Mouse (Mus musculus) embryonic facial prominence, embryonic 14.5 days (tissue): ENCODE results near the gene Ppp1r15b. TPM values are rescaled to one million over a fixed set of nuclear protein-coding genes. Genes with fewer than 3 reads are reported as not detected.

ENCODE experiments used
- ATAC-seq: fragments of 200-750 bp; cut with Nextera tagmentation; 2 replicates; pipeline ENCODE4 v1.8.0; 2017; ENCODE audit warnings: low read depth, moderate number of reproducible peaks, moderate TSS enrichment
- DNase-seq: peaks from one replicate; pipeline ENCODE4 v3.0.0-alpha.2; 2015; ENCODE audit warnings: low spot score
- H3K27ac ChIP-seq: fragments of 300-500 bp; sonication (generic); replicated peaks from 2 replicates; pipeline ENCODE4 v1.5.1; 2014; ENCODE audit warnings: low read depth, mild to moderate bottlenecking, low read length, moderate library complexity
- H3K27me3 ChIP-seq: fragments of 300-500 bp; sonication (generic); replicated peaks from 2 replicates; pipeline ENCODE4 v1.6.1; 2014; ENCODE audit warnings: low read length; ENCODE audit not compliant: control insufficient read depth, insufficient read depth
- H3K36me3 ChIP-seq: fragments of 300-500 bp; sonication (generic); 2 replicates; pipeline ENCODE4 v1.6.1; 2014; ENCODE audit warnings: low read length, mixed read lengths; ENCODE audit not compliant: control insufficient read depth, insufficient read depth
- H3K4me1 ChIP-seq: fragments of 300-500 bp; sonication (generic); 2 replicates; pipeline ENCODE4 v1.6.1; 2014; ENCODE audit warnings: antibody characterized with exemption, low read length; ENCODE audit not compliant: control insufficient read depth, insufficient read depth
- H3K4me2 ChIP-seq: fragments of 300-500 bp; sonication (generic); 2 replicates; pipeline ENCODE4 v1.6.1; 2014; ENCODE audit warnings: low read depth, mild to moderate bottlenecking, low read length, moderate library complexity, mixed read lengths
- H3K4me3 ChIP-seq: fragments of 300-500 bp; sonication (generic); 2 replicates; pipeline ENCODE4 v1.5.1; 2014; ENCODE audit warnings: low read depth, mild to moderate bottlenecking, low read length
- H3K9ac ChIP-seq: fragments of 300-500 bp; sonication (generic); 2 replicates; pipeline ENCODE4 v1.6.1; 2014; ENCODE audit warnings: low read depth, mild to moderate bottlenecking, low read length, moderate library complexity, mixed read lengths
- H3K9me3 ChIP-seq: fragments of 300-500 bp; sonication (generic); 2 replicates; pipeline ENCODE4 v1.6.1; 2016; ENCODE audit warnings: low read length; ENCODE audit not compliant: control insufficient read depth
- WGBS: fragments of 180-500 bp; shearing (Covaris S2); extraction: QIAGEN DNeasy Blood & Tissue Kit; methylation state at CpG from one replicate; pipeline ENCODE4 v1.1.7; 2014; 5-methylcytosine and 5-hydroxymethylcytosine counted together
- polyA plus RNA-seq: library from polyadenylated mRNA; unstranded; fragments of >200 nt; fragmentation: Nextera tagmentation; extraction: Ambion mirVana; gene quantifications from 2 replicates; pipeline ENCODE4 v1.2.1, GENCODE M21; 2014

Gene Ppp1r15b
- polyA plus RNA-seq, 1 experiment from 2014 or later = 42.0 TPM

DNA sequence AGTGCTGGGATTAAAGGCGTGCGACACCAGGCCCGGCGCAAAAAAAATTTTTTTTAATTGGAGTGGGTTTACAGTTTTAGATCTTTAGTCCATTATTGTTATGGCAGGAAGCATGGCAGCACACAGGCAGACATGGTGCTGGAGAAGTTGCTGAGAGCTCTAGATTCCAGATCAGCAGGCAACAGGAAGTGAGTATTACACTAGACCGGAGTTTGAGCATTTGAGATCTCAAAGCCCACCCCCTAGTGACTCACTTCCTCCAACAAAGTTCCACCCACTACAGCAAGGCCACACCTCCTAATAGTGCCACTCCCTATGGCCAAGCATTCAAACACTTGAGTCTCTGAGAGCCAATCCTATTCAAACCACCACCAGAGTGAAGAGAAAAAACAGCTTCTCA, 12.8 kb upstream of the Ppp1r15b start:
- H3K36me3 ChIP-seq = no peaks in the 10 kb centered on the region
- H3K4me3 ChIP-seq = no peak overlapping the region
- no peaks in the 10 kb centered on the region for H3K27me3 ChIP-seq
- 95% methylated on average over 5 of the region's 5 CpGs for WGBS
- no peak overlapping the region for H3K9ac ChIP-seq
- DNase-seq (no peak), ATAC-seq (no peak)
- no peaks in the 10 kb centered on the region for H3K9me3 ChIP-seq
- H3K4me1 ChIP-seq = peaks cover 14% of the 10 kb centered on the region; the same call in 1 of the 2 replicates
- no peak overlapping the region for H3K4me2 ChIP-seq
- H3K27ac ChIP-seq = no peak overlapping the region

DNA sequence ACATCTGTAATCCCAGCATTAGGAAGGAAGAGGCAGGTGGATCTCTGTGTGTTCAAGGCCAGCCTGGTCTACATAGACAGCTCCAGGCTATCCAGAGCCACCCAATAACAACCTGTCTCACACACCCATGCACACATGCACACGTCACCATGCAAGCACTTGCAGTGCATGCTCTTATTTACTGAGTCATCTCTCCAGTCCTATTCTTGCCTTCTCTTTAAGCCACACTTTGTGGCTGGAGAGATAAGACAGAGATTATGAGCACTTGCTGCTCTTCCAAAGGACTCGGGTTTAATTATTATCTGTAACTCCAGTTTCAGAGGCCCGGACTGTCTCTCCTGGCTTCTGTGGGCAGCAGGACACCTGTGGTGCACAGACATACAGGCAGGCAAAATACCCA, 12.1 kb upstream of the Ppp1r15b start:
- DNase-seq (no peak), ATAC-seq (no peak)
- H3K9me3 ChIP-seq = no peaks in the 10 kb centered on the region
- no peak overlapping the region for H3K9ac ChIP-seq
- no peak overlapping the region for H3K27ac ChIP-seq
- H3K27me3 ChIP-seq = no peaks in the 10 kb centered on the region
- H3K4me2 ChIP-seq = no peak overlapping the region
- no peak overlapping the region for H3K4me3 ChIP-seq
- 78% methylated on average over 3 of the region's 3 CpGs for WGBS
- no peaks in the 10 kb centered on the region for H3K36me3 ChIP-seq
- peaks cover 14% of the 10 kb centered on the region; the same call in 1 of the 2 replicates for H3K4me1 ChIP-seq

DNA sequence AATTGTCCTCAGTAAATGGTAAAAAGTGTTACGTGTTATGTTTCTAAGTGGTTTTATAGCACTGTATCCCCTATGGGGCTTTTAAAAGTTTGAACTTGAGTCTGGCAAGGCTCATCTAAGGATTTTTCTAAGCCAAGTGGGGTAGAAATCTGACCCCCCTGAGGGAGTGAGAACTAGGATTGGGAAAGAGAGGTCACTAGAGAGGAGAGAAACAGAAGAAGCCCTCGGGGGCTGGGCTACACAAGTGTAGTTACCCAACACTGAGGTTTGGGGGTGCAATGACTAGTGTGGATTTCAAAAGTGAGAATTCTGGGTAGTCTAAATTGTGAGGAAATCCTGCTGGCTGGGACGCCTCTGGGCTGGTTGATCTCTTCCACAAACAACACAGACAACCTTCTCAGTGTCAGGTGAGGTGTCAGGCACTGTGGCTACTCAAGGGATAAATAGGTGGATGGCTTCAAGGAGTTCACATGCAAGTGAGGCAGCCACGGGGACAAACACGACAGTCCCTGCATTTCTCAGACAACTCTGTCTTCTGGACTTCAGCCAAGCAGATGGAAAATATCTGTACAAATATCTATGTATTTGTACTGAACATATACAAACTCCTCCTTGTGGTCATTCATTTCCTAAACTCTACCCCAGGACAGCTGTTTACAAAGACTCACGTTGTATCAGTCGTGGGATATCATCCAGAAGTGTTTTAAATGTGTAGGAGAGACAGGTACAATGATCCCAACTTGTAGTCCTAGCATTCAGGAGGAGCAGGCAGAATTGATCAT, 10.8 kb upstream of the Ppp1r15b start:
- H3K27me3 ChIP-seq = no peaks in the 10 kb centered on the region
- WGBS = 33% methylated on average over 7 of the region's 7 CpGs
- no peaks in the 10 kb centered on the region for H3K9me3 ChIP-seq
- 0 out of 2 replicates have a peak overlapping the region, but pooled peaks have one; percentile 18 for H3K27ac ChIP-seq
- H3K4me3 ChIP-seq = no peak overlapping the region
- ATAC-seq = peak; percentile 86
- no peak overlapping the region for H3K4me2 ChIP-seq
- H3K4me1 ChIP-seq = peaks cover 14% of the 10 kb centered on the region; the same call in 1 of the 2 replicates
- no peaks in the 10 kb centered on the region for H3K36me3 ChIP-seq
- peak; percentile 80 for DNase-seq
- no peak overlapping the region for H3K9ac ChIP-seq

GRCm38 (mm10) chr1:133121246-133121645, 9.7 kb upstream of the Ppp1r15b start:
- H3K27ac ChIP-seq = no peak overlapping the region
- no peaks in the 10 kb centered on the region for H3K9me3 ChIP-seq
- H3K4me2 ChIP-seq = no peak overlapping the region
- no peak for DNase-seq
- no peak overlapping the region for H3K4me3 ChIP-seq
- peaks cover 14% of the 10 kb centered on the region; the same call in 1 of the 2 replicates for H3K4me1 ChIP-seq
- no peaks in the 10 kb centered on the region for H3K36me3 ChIP-seq
- no peak for ATAC-seq
- WGBS = 63% methylated on average over 6 of the region's 6 CpGs
- H3K27me3 ChIP-seq = no peaks in the 10 kb centered on the region
- no peak overlapping the region for H3K9ac ChIP-seq

GRCm38 (mm10) chr1:133124137-133124536, 6.8 kb upstream of the Ppp1r15b start:
- 79% methylated on average over 6 of the region's 6 CpGs for WGBS
- Histone ChIP-seq H3K36me3 (no peaks in the 10 kb centered on the region), H3K4me2 (no peak overlapping the region), H3K27me3 (no peaks in the 10 kb centered on the region), H3K4me1 (peaks cover 14% of the 10 kb centered on the region; the same call in 1 of the 2 replicates), H3K4me3 (no peak overlapping the region), H3K9me3 (no peaks in the 10 kb centered on the region), H3K9ac (no peak overlapping the region), H3K27ac (no peak overlapping the region)
- ATAC-seq (no peak), DNase-seq (no peak)

- H3K4me3 ChIP-seq = no peak overlapping the region
- no peak overlapping the region for H3K4me2 ChIP-seq
- H3K27me3 ChIP-seq = no peaks in the 10 kb centered on the region
- H3K27ac ChIP-seq = no peak overlapping the region
- no peak overlapping the region for H3K9ac ChIP-seq
- 83% methylated on average over 9 of the region's 9 CpGs for WGBS
- H3K4me1 ChIP-seq = peaks cover 6% of the 10 kb centered on the region
- no peaks in the 10 kb centered on the region for H3K9me3 ChIP-seq
- DNase-seq (no peak), ATAC-seq (no peak)
- H3K36me3 ChIP-seq = no peaks in the 10 kb centered on the region
Measured at GRCm38 (mm10) chr1:133125640-133126364, 5.1 kb upstream of the Ppp1r15b start.

- Histone ChIP-seq H3K4me1 (peaks cover 6% of the 10 kb centered on the region), H3K4me2 (no peak overlapping the region), H3K36me3 (no peaks in the 10 kb centered on the region), H3K9me3 (no peaks in the 10 kb centered on the region), H3K27me3 (no peaks in the 10 kb centered on the region), H3K9ac (no peak overlapping the region), H3K27ac (no peak overlapping the region), H3K4me3 (no peak overlapping the region)
- WGBS = 68% methylated on average over 4 of the region's 4 CpGs
- ATAC-seq (no peak), DNase-seq (no peak)
Measured at GRCm38 (mm10) chr1:133126365-133126740, 4.6 kb upstream of the Ppp1r15b start.

- Histone ChIP-seq H3K4me2 (no peak overlapping the region), H3K4me1 (peaks cover 6% of the 10 kb centered on the region), H3K9ac (no peak overlapping the region), H3K27ac (no peak overlapping the region), H3K36me3 (no peaks in the 10 kb centered on the region), H3K4me3 (no peak overlapping the region), H3K27me3 (no peaks in the 10 kb centered on the region), H3K9me3 (no peaks in the 10 kb centered on the region)
- ATAC-seq (no peak), DNase-seq (no peak)
- 58% methylated on average over 9 of the region's 9 CpGs for WGBS
Measured at GRCm38 (mm10) chr1:133127328-133127727, 3.6 kb upstream of the Ppp1r15b start.
